Mouse (Mus musculus) heart, adult 2 months (tissue): Measurements from ENCODE around the gene Gm7075. TPM values are rescaled to one million over a fixed set of nuclear protein-coding genes. Genes with fewer than 3 reads are reported as not detected.

Experiments used
- DNase-seq, 2 experiments: peaks; one replicate each; pipeline ENCODE4 v3.0.0; 2021
- H3K27ac ChIP-seq: fragments of 200-600 bp; 2 replicates; pipeline ENCODE4 v1.8.1; 2022
- H3K27me3 ChIP-seq: fragments of 200-500 bp; 2 replicates; pipeline ENCODE4 v1.6.1; 2012; ENCODE audit warnings: mild to moderate bottlenecking, low read length, inconsistent platforms, mixed read lengths; ENCODE audit not compliant: control insufficient read depth, insufficient read depth
- H3K36me3 ChIP-seq: fragments of 200-500 bp; 2 replicates; pipeline ENCODE4 v1.6.1; 2012; ENCODE audit warnings: low read length, inconsistent platforms; ENCODE audit not compliant: control insufficient read depth, insufficient read depth
- H3K4me1 ChIP-seq: fragments of 200-500 bp; 2 replicates; pipeline ENCODE4 v1.6.1; 2011; ENCODE audit warnings: low read length; ENCODE audit not compliant: control insufficient read depth, insufficient read depth
- H3K4me3 ChIP-seq: fragments of 200-600 bp; 2 replicates; pipeline ENCODE4 v1.8.1; 2022
- H3K79me2 ChIP-seq: fragments of 200-500 bp; replicated peaks from 2 replicates; pipeline ENCODE4 v1.6.1; 2012; ENCODE audit warnings: mild to moderate bottlenecking, inconsistent platforms, low read length, moderate library complexity, mixed read lengths; ENCODE audit not compliant: control insufficient read depth, insufficient read depth
- H3K9ac ChIP-seq: fragments of 200-500 bp; 2 replicates; pipeline ENCODE4 v1.6.1; 2012; ENCODE audit warnings: low read depth, mild to moderate bottlenecking, control low read depth, inconsistent platforms, low read length, mixed read lengths
- CTCF ChIP-seq: fragments of 200-600 bp; IDR thresholded peaks from 2 replicates; pipeline ENCODE4 v1.8.1; 2022; ENCODE audit warnings: antibody characterized with exemption, mild to moderate bottlenecking, moderate library complexity
- EP300 ChIP-seq: fragments of 200-500 bp; IDR thresholded peaks from 2 replicates; pipeline ENCODE4 v1.6.1; 2011; ENCODE audit warnings: low read depth, low read length, control low read depth; ENCODE audit not compliant: insufficient read depth
- POLR2A ChIP-seq: fragments of 200-500 bp; IDR thresholded peaks from 2 replicates; pipeline ENCODE4 v1.6.1; 2011; ENCODE audit warnings: mild to moderate bottlenecking, low read depth, low read length, control low read depth; ENCODE audit not compliant: insufficient read depth
- WGBS: fragments of 180-500 bp; shearing (Covaris S2); methylation state at CpG from one replicate; pipeline ENCODE4 v1.1.7; 2018; 5-methylcytosine and 5-hydroxymethylcytosine counted together
- intact Hi-C: fragments of 180-260 bp; cut with DNase I; formaldehyde crosslinking; loops from one replicate; pipeline ENCODE4 v1.15.1; 2025
- polyA plus RNA-seq: library from polyadenylated mRNA; depleted of rRNA; stranded (reverse); fragments of >200 nt; gene quantifications from 2 replicates; pipeline ENCODE4 v1.2.3, GENCODE M21; 2012
- total RNA-seq, 2 experiments: library from RNA; stranded (reverse); gene quantifications; 2 replicates each; pipeline ENCODE4 v1.2.3; 2021

Gene Gm7075
- total and polyA plus RNA-seq, 3 experiments, result not detected

GRCm38 (mm10) chr10:63439694-63440228 is 18.2 kb upstream of the Gm7075 start:
- Histone ChIP-seq H3K36me3 (no peaks in the 10 kb centered on the region), H3K79me2 (no peaks in the 10 kb centered on the region), H3K4me1 (no peaks in the 10 kb centered on the region), H3K9ac (no peak overlapping the region), H3K27me3 (no peaks in the 10 kb centered on the region), H3K27ac (no peak overlapping the region), H3K4me3 (no peak overlapping the region)
- TF ChIP-seq CTCF, result no peak
- no peak for TF ChIP-seq EP300
- no peak for DNase-seq
- 47% methylated on average over 7 of the region's 7 CpGs for whole genome bisulfite sequencing
- intact Hi-C loops, result no loop called here

DNA sequence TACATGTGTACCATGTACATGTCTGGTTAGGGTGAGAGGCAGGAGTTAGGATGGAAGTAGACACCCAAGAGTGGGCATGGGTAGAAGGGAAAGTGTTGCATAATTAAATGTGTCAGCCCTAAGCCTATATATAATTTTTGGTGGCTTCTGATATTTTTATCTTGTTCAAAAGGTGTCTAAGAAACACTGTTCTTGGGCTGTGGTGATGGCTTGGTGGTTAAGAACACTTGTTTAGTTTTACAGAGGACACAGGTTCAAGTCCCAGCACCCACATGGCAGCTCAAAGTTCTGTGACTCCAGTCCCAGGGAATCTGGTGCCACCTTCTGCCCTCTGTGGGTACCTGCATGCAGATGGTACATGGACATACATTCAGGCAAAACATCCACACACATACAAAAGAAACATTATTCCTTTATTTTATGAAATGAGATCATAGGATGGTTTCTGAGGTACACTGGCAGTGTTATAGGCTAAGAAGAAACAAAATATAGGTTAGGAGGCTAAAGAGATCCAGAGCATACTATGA is 17.2 kb upstream of the Gm7075 start:
- TF ChIP-seq CTCF (no peak), POLR2A (no peak), EP300 (no peak)
- Histone ChIP-seq H3K9ac (no peak overlapping the region), H3K27ac (no peak overlapping the region), H3K36me3 (no peaks in the 10 kb centered on the region), H3K4me1 (no peaks in the 10 kb centered on the region), H3K27me3 (no peaks in the 10 kb centered on the region), H3K4me3 (no peak overlapping the region), H3K79me2 (no peaks in the 10 kb centered on the region)
- intact Hi-C loops, result no loop called here
- no peak for DNase-seq

- TF ChIP-seq EP300 (no peak), CTCF (no peak), POLR2A (no peak)
- no peak overlapping the region for H3K9ac ChIP-seq
- DNase-seq, result no peak
- H3K4me1 ChIP-seq, result no peaks in the 10 kb centered on the region; the same call in 1 of the 2 replicates
- H3K4me3 ChIP-seq, result no peak overlapping the region
- no peak overlapping the region for H3K27ac ChIP-seq
- intact Hi-C loops, result no loop called here
- H3K36me3 ChIP-seq, result no peaks in the 10 kb centered on the region
- WGBS, result 33% methylated on average over 2 of the region's 2 CpGs
- no peaks in the 10 kb centered on the region for H3K79me2 ChIP-seq
- H3K27me3 ChIP-seq, result no peaks in the 10 kb centered on the region
Measured at GRCm38 (mm10) chr10:63432887-63433286, 11.3 kb upstream of the Gm7075 start.

- intact Hi-C loops, result no loop called here
- TF ChIP-seq EP300 (no peak), CTCF (no peak), POLR2A (no peak)
- Histone ChIP-seq H3K4me3 (no peak overlapping the region), H3K4me1 (no peaks in the 10 kb centered on the region; the same call in 1 of the 2 replicates), H3K79me2 (no peaks in the 10 kb centered on the region), H3K9ac (no peak overlapping the region), H3K27me3 (no peaks in the 10 kb centered on the region), H3K27ac (no peak overlapping the region), H3K36me3 (no peaks in the 10 kb centered on the region)
- WGBS, result 89% methylated on average over 8 of the region's 8 CpGs
- DNase-seq, result no peak
Measured at GRCm38 (mm10) chr10:63432099-63432498, 10.5 kb upstream of the Gm7075 start.

GRCm38 (mm10) chr10:63431221-63431736 is 9.7 kb upstream of the Gm7075 start:
- Histone ChIP-seq H3K79me2 (no peaks in the 10 kb centered on the region), H3K36me3 (no peaks in the 10 kb centered on the region), H3K27me3 (no peaks in the 10 kb centered on the region), H3K9ac (no peak overlapping the region), H3K4me3 (no peak overlapping the region), H3K4me1 (no peaks in the 10 kb centered on the region; the same call in 1 of the 2 replicates), H3K27ac (no peak overlapping the region)
- no peak for DNase-seq
- WGBS, result 87% methylated on average over 7 of the region's 7 CpGs
- TF ChIP-seq EP300 (no peak), CTCF (no peak)
- intact Hi-C loops, result no loop called here

GRCm38 (mm10) chr10:63429785-63430305 is 8.3 kb upstream of the Gm7075 start, which contains the start of gene Ctnna3:
Gene Ctnna3 (plus strand): TSS chr10:63430098.
- 0 out of 2 replicates have a peak, but pooled peaks have one; percentile 19 for TF ChIP-seq EP300
- no peak for TF ChIP-seq CTCF
- no peak for TF ChIP-seq POLR2A
- WGBS, result under 1% methylated on average over 55 of the region's 55 CpGs
- H3K9ac ChIP-seq, result peak within 1 kb of the TSS; percentile 83
- H3K79me2 ChIP-seq, result no peaks in the 10 kb centered on the region
- peak within 1 kb of the TSS; percentile 87 for H3K4me3 ChIP-seq
- peak within 1 kb of the TSS; percentile 77 for H3K27ac ChIP-seq
- intact Hi-C loops, result loop anchor here (1.0 to 2.0 kb wide), 3 partner anchors 27 to 91 kb away; partner anchors contain the start of gene Dnajc12
- H3K36me3 ChIP-seq, result no peaks in the 10 kb centered on the region
- peak; percentile 84 to 92 for DNase-seq
- no peaks in the 10 kb centered on the region for H3K27me3 ChIP-seq
- no peaks in the 10 kb centered on the region; the same call in 1 of the 2 replicates for H3K4me1 ChIP-seq
